Mouse (Mus musculus) heart, postnatal 0 days (tissue): ENCODE measurements at regions not wholly inside any gene's neighbourhood (a gene's known extent, or its start where the extent isn't known, plus 50 kb on each side); places are given as distances from the start of the nearest gene placed in this dataset.

ENCODE experiments used
- ATAC-seq: fragments of 200-750 bp; cut with Nextera tagmentation; 2 replicates; pipeline ENCODE4 v1.8.0; 2017; ENCODE audit warnings: low read depth, moderate number of reproducible peaks, moderate library complexity; ENCODE audit not compliant: insufficient read depth
- DNase-seq: peaks from one replicate; pipeline ENCODE4 v3.0.0-alpha.2; 2016; ENCODE audit warnings: low spot score
- H3K27ac ChIP-seq: fragments of 300-500 bp; sonication (generic); 2 replicates; pipeline ENCODE4 v1.5.1; 2014; ENCODE audit warnings: low read depth, mild to moderate bottlenecking
- H3K27me3 ChIP-seq: fragments of 300-500 bp; sonication (generic); 2 replicates; pipeline ENCODE4 v1.6.1; 2014; ENCODE audit warnings: low read length, mixed read lengths; ENCODE audit not compliant: control insufficient read depth, insufficient read depth
- H3K36me3 ChIP-seq: fragments of 300-500 bp; sonication (generic); replicated peaks from 2 replicates; pipeline ENCODE4 v1.6.1; 2014; ENCODE audit warnings: low read length, mixed read lengths; ENCODE audit not compliant: control insufficient read depth, insufficient read depth
- H3K4me1 ChIP-seq: fragments of 300-500 bp; sonication (generic); 2 replicates; pipeline ENCODE4 v1.6.1; 2014; ENCODE audit warnings: antibody characterized with exemption; ENCODE audit not compliant: control insufficient read depth, insufficient read depth
- H3K4me2 ChIP-seq: fragments of 300-500 bp; sonication (generic); 2 replicates; pipeline ENCODE4 v1.6.1; 2014; ENCODE audit warnings: low read depth, mild to moderate bottlenecking, low read length, moderate library complexity
- H3K4me3 ChIP-seq: fragments of 300-500 bp; sonication (generic); 2 replicates; pipeline ENCODE4 v1.5.1; 2014; ENCODE audit warnings: low read depth, low read length
- H3K9ac ChIP-seq: fragments of 300-500 bp; sonication (generic); replicated peaks from 2 replicates; pipeline ENCODE4 v1.6.1; 2014; ENCODE audit warnings: low read depth, low read length, mixed read lengths
- H3K9me3 ChIP-seq: fragments of 300-500 bp; sonication (generic); replicated peaks from 2 replicates; pipeline ENCODE4 v1.6.1; 2016; ENCODE audit warnings: low read length; ENCODE audit not compliant: control insufficient read depth
- CTCF ChIP-seq: IDR thresholded peaks from 2 replicates; pipeline ENCODE4 v1.5.1; 2016; ENCODE audit warnings: antibody characterized with exemption, control low read depth, low read depth
- EP300 ChIP-seq: IDR thresholded peaks from 2 replicates; pipeline ENCODE4 v1.6.1; 2016; ENCODE audit warnings: antibody characterized with exemption, low read depth
- WGBS: fragments of 180-500 bp; shearing (Covaris S2); extraction: QIAGEN DNeasy Blood & Tissue Kit; methylation state at CpG from one replicate; pipeline ENCODE4 v1.1.7; 2014; 5-methylcytosine and 5-hydroxymethylcytosine counted together

DNA sequence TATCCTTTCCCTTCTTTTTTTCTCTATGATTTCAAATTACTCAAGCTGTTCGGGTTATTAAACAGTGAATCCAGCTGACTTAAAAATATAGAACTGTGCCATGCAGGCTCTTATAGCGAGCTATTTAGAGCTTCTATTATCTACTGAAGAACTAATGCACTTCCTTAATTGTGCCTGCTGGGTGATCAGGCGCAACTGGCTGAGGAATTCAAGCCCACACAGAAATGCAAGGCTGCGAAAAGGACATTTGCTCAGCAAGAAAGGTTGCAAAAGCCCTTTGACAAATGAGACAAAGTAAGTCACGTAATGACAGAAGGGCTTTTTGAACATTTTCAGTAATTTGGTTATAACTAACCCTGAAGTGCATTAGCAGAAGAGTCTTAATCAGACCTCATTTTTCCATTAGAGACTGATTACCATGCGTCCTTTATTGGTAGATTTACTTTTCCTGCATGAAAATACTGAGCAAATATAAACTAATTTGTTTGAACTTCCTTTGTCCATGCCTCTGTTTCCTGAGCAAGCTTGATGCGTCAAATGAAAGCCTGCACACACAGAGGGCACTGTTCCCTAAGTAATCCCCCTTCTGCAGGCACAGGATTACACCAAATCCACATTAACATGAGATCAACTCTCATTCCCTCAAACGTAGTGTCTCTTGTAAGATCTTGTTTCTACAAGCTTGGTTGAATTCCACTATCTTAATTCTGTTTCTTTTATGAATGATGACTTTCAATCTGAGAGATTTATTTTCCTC, 1154.7 kb upstream of the Tenm3 start:
- DNase-seq: no peak
- Histone ChIP-seq H3K27ac (no peak overlapping the region), H3K9ac (no peak overlapping the region), H3K4me3 (no peak overlapping the region), H3K9me3 (no peaks in the 10 kb centered on the region), H3K27me3 (no peaks in the 10 kb centered on the region), H3K36me3 (no peaks in the 10 kb centered on the region), H3K4me1 (no peaks in the 10 kb centered on the region), H3K4me2 (no peak overlapping the region)
- TF ChIP-seq EP300 (no peak), CTCF (peak; percentile 15)
- 45% methylated on average over 8 of the region's 8 CpGs for WGBS
- ATAC-seq: no peak
